Mouse (Mus musculus): ENCODE measurements around the gene Gpr142.

The Gpr142 gene

DNA sequence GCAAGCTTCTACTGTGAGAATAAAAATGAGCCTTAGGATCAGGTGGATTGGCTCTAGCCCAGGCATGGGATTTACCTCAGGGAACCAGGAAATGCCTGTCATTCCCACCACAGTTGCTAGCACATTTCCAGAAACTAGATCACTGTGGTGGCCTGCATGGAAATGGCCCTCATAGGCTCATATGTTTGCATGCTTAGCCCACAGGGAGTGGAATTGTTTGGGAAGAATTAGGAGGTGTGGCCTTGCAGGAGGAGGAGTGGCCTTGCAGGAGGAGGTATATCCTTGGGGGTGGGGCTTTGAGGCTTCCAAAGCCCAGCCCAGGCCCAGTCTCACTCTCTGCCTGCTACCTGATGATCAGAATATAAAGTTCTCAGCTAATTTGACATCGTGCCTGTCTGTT is 3.2 kb downstream of the Gpr142 start:
- DNase-seq (ENCODE audit: low read depth, low spot score), result no peak

DNA sequence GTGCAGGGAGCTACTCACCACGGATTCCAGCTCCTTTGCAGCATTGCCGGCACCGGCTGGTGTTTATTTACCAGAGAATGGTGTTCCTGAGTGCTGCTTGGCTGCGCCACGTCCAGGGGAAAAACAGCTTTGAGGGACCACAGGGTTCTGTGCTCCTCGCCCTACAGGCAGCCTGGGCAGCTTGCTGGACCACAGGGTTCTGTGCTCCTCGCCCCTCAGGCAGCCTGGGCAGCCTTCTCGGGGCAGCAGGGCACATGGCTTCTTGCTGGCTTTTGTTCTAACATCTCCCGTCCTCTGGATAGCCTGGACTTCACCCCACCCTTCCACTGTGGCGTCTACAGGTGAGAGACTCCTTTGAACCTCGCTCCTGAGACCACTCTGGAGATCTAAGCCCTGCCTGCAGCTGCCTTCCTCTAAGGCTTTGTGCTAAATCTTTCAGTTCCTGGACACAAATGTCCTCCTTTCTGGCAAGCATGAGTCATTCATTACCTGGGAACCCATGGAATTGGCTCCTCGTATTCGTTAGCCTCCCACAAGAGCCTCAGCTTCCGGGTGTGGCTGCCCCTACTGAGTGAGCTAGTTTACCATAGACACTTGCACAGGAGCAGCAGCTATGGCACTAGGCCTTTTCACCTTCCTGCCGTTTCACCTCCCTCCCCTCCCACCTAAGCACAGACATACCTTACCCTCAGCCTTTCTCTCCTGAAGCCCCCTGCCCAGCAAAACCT is 4.0 kb downstream of the Gpr142 start:
- no peak for DNase-seq (ENCODE audit: low read depth, low spot score)

DNA sequence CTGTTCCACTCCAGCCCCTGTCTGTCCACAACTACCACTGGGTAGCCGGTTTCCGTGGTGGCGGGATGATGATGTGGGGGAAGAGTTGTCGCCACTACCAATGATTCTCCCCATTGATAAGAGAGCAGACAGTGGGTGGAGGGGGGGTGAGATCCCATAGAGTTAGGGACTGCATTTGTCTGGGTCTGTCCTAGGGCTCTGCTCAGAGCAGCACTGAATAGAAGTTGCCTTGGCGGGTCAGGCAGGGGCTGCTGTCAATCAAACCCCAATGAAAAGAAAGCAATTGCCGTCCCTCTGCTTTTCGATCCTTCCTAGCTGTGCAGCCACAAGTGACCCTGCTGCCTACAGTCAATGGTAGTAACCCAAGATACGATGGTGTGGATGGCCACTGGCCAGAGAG is 5.3 kb downstream of the Gpr142 start:
- DNase-seq (ENCODE audit: low read depth, low spot score), result no peak

DNA sequence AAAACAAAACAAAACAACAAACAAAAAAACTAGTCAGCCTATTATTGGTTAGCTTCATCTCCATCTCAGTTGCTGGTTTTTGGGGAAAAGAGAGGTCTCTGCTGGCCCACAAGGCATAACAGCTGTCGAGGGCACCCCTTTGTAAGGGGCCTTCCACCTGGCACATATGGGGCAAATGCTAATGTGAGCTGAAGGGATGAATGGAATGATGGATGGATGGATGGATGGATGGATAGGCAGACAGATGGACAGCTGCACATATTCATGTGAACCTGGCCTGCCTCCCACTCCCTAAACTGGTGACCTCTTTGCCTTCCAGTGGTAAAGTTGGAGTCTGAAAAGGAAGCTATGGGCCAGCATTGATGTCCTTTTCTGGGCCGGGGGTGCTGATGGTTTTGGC is 8.3 kb downstream of the Gpr142 start:
- no peak for DNase-seq (ENCODE audit: low read depth, low spot score)

DNA sequence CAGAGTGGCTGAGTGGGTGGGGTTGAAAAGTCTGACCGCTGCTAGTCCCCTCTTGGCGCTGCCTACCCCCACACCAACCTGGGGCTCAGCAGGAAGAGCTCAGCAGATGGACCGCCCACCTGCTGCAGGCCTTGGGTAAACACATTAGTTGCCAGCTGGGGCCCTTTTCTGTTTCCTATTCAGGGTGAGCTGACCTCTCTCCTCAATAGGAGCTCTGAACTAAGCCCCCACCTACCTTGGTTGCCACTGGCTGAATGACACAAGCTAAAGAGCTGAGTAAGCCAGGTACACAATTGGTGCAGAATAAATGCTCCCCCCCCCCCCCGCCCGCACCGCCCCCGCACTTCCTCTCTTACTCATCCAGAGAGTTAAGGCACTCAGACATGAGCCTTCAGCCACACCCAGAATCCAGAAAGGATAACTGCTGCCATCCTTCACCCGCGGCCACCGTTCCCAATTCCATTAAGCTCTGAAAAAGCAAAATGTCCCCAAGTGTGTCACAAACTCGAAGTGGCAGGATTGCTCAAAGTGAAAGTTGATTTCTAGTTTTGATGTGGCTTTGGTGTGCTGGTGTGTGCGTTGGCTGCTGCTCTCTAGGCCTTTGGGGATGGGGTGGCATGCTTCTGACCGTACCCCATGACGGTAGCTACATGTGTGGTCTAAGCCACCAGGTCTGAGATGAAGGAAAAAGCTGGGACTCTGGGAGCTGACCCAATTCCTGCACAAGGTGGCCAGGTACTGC is 9.1 kb downstream of the Gpr142 start:
- peak; percentile 67 for DNase-seq (ENCODE audit: low read depth, low spot score)

DNA sequence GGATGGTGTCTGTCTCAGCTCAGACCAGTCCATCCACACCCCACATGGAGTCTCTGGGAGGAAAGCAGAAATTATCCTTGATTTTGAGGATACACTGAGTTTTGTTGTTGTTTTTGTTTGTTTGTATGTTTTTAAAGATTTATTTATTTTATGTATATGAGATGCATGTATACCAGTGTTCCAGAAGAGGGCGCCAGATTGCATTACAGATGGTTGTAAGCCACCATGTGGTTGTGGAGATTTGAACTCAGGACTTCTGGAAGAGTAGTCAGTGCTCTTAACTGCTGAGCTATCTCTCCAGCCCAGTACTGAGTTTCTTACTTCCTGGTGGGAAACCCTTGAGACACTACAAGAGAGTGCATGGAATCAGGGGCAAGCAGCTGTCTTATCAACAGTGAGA is 10.6 kb downstream of the Gpr142 start:
- DNase-seq (ENCODE audit: low read depth, low spot score), result peak; percentile 59

DNA sequence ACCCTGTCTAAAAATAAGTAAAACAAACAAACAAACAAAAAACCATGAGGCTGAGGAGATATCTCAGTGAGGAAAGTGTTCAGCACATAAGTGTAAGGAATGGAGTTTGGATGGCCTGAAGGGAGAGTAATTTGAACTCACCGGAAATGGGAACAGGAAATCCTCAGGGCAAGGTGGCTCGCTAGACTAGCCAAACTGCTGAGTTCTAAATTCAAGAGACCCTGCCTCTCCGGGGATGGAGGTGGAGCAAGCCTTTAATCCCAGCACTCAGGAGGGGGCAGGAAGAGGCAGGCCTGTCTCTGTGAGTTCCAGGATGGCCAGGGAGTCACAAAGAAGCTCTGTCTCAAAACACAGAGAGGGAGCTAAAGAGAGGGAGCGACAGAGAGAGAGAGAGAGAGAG is 11.6 kb downstream of the Gpr142 start:
- DNase-seq (ENCODE audit: low read depth, low spot score), result no peak

DNA sequence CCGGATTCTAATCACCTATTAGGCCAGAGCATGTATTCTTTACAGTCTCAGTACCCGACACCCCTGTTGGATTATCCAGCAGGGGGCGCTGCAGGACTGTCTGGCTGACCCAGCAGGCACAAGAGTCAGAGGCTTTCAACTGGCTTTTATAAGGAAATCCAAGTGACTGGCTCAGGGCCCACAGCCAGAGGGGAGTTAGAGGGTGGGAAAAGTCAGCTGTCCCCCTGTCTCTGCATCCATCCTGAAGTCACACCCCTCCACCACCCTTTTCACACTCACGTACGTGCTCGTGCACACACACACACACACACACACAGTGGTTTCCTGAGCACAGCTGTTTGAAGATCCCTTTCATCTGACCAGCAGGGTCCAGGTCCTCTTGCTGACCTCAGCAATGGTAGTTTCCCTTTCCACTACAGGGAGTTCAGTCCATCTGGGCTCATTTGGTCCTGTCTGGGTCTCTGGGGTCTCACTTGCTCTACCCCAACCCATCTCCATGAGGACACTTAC is 14.1 kb downstream of the Gpr142 start:
- peak; percentile 89 for DNase-seq (ENCODE audit: low read depth, low spot score)

DNA sequence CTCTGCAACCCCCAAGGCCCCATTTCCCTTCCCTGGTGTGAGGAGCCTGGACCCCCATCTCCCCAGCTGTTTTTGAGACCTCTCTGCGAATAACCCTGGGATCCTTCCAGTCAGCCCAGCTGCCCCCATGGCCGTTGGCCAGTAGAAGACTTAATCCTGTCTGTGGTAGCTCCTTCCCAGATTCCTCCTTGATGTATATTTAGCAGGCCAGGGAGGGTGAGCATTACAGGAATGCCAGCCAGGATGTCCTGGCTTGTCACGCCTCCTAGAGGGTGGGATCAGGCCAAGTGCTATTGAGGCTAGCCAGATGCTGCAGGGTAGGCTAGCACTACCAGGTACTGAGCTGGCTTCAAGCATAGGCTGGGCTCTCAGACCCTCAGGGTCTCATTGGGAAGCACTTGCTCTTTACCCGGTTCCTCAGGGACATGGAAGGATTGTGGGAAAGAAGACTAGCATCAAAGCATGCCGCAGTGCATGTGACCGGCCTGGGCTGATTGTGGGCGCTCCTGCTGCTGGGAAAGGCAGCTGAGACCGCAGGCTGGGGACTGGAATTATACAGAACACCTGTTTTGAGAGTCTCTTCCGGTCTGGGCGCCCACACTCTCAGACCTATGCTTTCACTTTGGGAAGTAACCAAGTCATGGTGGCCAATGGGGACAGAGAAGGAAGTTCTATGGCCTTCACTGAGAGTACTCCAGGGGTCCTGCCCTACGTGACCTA is 16.3 kb downstream of the Gpr142 start:
- no peak for DNase-seq (ENCODE audit: low read depth, low spot score)

DNA sequence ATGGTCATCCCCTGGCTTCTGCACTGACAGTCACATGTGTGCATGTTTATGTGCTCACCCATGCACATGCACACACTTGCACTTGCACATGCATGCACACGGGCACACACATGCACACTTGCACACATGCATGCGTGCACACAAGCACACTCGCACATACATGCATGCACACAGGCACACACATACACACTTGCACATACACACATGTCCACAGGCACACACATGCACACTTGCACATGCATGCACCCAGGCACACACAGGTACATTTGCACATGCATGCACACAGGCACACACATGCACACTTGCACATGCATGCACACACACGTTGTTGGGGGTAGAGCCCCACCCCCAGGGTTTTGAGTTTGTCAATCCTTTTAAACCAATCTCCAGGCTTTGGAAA is 18.2 kb downstream of the Gpr142 start:
- DNase-seq (ENCODE audit: low read depth, low spot score), result no peak

DNA sequence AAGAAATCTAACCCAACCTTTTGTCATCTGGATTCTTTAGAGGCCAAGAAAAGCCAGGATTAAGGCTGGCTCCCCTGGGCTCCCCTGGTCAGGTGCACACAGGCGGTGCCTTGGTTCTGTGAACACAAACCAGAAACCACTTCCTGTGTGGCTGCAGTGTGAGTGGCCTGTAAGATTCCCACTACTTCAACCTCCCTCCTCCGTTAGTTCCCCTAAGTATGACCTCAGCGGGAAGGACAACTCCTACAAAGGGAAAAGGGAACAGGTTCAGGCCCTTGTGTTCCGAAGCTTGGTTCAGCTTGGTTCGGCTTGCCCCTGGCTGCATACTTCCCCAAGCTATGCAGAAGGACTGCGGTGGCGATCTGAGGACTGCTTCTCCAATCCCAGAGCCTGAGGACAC is 19.5 kb downstream of the Gpr142 start:
- DNase-seq (ENCODE audit: low read depth, low spot score), result no peak

DNA sequence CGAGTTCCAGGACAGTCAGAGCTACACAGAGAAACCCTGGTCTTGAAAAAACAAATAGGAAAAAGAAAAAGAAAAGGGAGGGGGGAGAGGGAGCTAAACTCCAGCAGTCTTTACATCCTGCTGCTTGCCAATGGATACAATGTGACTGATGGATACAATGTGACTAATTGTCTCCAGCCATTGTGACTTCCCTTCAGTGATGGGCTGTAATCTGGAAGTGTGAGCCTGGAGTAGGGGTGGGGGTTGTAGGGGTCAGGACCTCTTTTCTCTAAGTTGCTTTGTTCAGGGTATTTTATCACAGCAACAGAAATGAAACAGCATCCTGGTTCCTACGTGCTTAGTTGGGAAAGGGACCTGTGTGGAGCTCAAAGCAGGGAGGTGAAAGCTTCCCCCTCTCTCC is 20.4 kb downstream of the Gpr142 start:
- no peak for DNase-seq (ENCODE audit: low read depth, low spot score)

DNA sequence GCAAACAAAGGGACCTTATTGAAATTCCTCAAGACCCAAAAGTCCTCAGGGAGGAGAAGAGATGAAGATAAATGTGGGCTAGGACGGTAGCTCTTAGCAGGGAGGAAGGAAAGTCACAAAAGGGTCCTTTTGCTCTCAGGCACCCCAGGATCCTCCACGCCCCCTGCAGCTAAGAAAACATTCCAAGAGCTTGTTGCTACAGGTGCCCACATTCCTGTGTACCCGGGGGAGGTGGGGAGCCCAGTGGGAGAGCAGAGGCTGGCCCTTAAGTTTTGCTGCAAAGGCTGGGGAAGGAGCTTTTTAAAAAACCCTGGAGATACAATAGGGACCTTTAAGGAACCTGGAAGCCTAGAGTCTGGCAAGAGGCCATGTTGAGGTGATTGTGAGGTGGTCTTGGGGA is 21.7 kb downstream of the Gpr142 start:
- DNase-seq (ENCODE audit: low read depth, low spot score), result no peak

DNA sequence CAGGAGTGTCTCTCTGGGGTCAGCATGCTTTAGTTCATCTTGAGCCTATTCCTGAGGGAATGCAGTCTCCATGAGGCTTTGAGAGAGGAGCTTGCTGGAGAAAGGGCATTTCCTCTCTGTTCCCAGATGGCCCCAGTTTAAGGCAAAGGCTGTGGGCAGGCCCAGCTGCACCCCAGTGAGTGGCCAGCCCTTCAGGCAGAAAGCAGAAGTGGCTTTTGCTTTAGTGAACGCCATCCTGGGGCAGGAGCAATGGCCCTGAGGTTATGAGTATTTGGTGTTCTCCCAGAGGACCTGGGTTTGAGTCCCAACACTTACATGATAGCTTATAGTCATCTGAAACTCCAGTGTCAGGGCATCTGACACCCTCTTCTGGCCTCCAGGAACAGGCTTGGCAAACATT is 22.6 kb downstream of the Gpr142 start:
- DNase-seq (ENCODE audit: low read depth, low spot score), result no peak

DNA sequence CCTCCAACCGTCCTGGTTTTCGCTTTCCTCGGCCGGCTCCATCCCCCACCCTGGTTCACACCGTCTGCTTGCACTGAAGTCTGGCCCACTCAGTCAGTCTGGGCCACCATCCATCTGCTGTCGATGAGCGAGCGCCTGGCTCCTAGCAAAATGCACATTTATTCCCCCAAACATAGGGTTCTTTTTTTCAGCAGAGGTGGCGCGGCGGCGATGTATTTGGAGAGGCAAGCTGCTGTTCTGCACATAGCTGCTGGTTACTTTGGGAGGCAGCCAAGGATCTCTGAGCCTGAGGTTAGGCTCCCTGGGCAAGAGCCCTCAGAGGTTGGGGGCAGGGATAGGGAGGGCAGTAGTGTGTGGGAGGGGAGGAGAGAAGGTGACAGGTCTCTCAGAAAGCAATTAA is 24.0 kb downstream of the Gpr142 start:
- DNase-seq (ENCODE audit: low read depth, low spot score), result no peak

DNA sequence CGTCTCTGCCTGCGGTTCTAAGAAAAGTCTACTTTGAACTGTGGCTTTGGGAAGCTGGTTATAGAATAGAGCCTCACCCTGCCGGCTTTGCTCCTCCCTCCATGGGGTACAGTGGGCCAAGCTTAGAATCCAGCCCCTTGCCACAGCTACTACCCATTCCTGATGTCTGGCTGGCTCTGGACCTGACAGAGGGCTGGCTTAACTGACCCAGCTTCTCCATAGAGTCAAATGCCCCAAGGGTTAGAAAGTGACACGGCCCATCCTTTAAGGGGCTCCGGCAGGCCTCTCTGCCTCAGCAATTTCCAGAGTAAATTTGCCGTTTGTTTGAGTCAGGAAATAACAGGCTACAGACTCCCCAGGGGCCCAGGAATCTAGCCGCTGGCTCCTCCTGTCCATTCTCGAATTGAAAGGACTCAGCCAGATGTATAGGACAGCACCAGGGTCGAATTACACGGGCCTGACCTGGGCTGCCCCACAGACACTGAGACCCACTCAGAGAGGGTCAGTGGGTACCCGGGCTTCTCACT is 24.5 kb downstream of the Gpr142 start:
- no peak for DNase-seq (ENCODE audit: low read depth, low spot score)

DNA sequence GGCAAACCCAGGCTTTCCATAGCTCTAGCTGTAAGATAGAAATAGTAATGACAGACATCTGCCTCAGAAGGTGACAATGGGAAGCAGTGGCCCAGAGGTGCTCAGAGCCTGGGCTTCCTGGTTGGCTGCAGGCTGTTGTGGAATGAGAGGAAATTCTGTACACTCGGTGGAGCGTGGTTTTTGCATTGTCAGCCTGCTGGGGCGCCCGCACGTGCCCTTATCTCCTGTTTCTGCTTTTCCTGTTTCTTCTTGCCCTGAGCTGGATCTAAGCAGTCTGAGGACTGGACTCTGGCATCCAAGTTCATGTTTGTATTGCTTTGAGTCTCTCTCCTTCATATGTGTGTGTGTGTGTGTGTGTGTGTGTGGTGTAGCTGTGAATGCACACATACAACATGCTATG is 28.0 kb downstream of the Gpr142 start:
- no peak for DNase-seq (ENCODE audit: low read depth, low spot score)

DNA sequence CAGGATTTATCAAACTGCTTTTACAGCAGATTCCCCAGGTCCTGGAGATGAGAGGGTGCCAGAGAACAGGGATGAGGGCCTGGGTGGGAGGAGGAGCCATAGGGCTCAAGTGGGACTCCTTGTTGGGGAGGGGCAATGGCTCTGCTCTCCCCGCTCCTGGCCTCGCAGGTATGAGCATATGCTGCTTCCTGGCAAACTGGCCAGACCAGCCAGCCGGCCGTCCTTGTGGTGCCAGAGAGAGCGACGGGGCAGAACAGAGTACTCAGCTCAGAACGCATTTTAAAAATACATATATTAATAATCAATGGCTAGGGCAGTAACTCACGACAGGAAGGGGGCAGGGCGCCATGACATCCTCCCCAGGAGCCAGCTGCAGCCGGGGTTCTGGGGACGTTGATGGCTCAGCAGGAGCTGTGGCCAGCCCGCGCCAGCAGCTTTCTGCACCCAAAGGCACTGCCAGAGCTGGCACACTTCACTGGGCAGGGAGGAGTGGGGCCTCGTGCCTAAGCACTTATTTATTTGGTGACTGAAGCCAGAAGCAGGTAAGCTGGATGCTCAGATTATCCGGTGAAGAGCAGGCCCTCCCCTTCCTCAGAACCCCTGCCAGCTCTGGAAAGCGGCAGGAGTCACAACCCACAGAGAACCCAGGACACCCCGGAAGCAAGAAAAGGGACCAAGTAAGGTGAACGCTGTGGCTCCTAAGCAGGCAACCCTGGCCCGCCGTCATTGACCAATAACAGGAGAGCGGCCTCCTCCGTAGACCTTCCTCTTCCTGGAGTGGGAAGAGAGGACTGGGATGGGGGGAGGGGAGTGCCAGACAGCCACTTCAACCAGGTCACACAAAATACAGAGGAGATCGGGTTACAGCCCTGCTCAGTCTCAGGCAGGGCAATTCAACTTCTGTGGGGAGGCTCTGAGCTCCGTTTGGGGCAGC is 31.0 kb downstream of the Gpr142 start:
- no peak for DNase-seq (ENCODE audit: low read depth, low spot score)

DNA sequence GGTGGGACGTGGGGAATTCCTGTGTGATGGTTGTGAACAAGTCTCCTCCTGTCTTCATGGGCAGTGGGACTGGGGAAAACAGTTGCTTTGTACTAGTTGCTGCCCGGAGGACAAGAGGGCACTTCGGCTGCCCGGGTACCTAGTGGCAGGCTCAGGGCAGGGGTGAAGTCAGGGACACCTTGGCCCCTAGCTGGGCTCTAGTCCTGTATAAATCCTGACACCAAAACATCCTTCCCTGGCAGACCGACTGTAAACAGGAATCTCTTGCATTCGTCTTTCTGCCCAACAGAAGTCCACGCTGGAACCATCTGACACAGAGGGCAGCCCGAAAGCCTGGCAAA is 31.7 kb downstream of the Gpr142 start:
- DNase-seq (ENCODE audit: low read depth, low spot score), result no peak

DNA sequence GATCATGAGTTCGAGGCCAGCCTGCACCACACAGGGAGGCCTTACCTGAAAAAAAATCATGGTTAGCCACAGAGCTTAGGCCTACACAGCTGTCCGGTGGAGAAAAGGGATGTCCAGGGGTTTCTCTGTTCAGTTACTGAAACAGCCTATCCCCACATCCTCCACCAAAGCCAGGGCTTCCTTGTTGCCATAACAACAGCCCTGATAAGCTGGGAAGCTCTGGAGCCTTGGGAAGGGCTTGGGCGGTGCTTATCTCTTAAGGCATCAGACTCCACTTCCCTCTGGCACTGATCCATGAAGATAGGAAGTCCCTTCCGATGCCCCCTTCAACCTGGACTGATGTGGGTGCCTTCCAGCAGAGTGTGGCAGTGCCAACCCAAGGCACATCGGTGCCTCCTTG is 34.4 kb downstream of the Gpr142 start:
- no peak for DNase-seq (ENCODE audit: low read depth, low spot score)

DNA sequence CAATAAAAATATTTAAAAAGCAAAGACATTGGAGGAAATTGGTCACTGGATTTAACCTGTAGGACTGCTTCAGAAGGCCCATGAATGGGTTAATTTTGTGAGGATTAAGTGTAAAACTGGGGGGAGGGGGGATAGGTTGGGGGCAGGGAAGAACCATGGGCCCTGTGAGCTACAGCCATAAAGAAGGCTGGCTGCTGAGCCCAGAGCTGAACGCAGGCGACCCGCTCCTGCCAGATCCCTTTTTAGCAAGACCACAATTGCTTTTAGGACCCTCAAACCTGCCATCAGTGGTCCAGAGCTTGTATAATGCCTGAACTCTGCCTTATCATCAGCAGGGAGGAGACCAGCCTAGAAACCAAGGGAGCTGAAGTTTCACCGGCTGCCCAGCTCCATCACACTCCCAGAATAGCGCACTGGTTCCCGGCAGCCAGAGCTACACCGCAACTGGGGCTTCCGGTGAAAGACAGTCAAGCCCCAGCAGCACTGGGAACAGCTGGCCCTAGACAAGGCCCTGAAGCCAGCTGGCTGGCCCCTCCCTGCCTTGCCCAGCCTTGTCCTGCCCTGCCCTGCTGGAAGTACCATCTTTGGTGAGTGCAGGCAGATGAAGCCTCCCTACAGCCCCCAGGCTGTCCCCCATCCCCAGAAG is 45.2 kb downstream of the Gpr142 start:
- DNase-seq (ENCODE audit: low read depth, low spot score), result no peak
